Mouse (Mus musculus) spleen, adult 12 weeks (tissue): ENCODE data around the gene Cnpy1.

ENCODE experiments used
- DNase-seq: peaks from one replicate; pipeline ENCODE4 v3.0.0; 2022; ENCODE audit warnings: low spot score

Cnpy1 gene

DNA sequence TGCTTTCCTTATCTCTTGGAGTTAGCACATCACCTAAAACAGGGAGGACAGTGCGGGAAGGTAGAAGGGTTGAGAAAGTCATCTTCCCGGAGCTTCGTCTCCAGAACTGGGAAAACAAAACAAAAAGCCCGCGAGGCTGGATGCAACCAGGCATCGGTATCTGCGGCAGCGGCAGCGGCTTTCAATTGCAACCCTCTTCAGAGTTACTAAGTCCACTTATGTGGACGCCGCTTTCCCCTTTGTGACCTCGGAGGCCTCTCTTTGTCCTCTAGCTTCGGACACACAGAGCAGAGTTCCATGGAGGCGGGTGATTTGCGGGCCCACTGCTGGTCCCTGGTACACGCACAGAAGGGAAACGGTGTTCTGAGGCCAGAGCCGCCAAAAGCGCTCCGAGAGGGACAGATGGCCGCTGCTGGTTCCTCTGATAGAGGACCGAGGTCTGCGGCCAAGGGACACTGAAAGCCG is 83.6 kb downstream of the Cnpy1 start:
- no peak for DNase-seq

DNA sequence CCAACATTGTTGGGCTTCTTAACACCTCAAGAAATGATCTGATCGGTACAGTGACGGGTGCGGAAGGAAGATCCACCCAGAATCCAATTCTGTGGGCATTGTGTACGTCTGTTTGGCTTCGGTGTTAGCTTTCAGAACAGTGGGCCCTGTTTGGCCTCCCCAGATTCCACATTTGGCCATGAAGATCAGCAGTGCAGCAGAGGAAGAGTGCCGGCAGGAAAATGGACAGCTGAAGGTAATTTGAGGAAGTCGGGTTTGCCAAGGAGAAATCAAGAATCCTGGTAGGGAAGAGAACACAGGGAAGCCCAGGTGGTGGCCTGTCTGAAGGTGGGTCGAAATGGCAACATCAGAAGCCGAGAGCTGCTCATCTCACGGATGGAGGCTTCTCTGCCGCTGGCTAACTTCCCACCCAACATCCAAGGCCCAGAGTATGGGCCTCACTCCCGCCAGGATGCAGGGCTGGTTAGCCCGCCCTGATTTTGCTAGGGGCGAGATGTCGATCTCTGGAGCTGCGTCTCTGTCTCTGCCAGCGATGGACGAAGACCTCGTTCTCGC is 84.1 kb downstream of the Cnpy1 start:
- no peak for DNase-seq

DNA sequence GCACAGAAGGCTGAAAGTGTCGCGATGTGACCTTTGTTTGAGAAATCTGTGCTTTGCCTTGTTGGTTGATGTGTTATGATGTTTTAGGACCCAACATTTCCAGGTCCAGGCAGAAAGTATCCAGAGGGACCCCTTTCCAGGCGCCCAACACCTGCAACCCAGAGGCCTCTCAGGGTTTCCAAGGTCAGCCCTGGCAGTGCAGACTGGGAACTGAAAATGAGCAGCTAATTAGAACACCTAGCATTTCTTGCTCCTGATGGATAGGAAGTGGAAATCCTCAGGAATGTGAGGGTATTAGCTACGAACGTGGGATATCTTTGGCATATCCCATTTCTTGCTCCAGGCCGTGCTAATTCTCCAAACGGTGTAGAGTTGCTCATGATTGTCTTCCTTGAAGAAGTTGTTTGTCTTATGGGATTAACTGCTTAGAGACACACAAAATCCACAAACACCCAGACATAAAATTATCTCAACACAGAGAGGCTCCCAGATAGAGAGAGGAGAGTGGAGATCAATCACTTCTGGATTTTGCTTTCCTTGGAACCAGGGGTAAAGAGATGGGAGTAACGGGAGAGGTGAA is 85.6 kb downstream of the Cnpy1 start:
- DNase-seq, result no peak

DNA sequence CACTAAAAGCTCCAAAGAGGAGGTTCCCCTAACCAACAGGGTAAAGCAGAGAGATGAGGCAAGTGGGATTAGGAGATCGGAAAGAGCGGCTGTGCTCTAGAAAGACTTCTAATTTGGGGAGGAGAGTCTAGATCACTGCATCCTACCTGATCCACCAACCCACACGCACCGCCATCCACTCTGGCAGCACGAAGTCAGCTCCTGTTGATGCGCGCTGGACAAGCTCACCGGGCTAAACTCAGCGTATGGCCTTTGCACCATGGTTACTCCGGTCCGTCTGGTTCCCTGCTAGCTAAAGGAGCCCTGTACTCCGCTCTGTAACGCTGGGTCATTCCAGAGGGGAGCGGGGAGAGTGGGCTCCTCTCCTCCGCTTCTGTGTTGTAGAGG is 86.5 kb downstream of the Cnpy1 start:
- no peak for DNase-seq

DNA sequence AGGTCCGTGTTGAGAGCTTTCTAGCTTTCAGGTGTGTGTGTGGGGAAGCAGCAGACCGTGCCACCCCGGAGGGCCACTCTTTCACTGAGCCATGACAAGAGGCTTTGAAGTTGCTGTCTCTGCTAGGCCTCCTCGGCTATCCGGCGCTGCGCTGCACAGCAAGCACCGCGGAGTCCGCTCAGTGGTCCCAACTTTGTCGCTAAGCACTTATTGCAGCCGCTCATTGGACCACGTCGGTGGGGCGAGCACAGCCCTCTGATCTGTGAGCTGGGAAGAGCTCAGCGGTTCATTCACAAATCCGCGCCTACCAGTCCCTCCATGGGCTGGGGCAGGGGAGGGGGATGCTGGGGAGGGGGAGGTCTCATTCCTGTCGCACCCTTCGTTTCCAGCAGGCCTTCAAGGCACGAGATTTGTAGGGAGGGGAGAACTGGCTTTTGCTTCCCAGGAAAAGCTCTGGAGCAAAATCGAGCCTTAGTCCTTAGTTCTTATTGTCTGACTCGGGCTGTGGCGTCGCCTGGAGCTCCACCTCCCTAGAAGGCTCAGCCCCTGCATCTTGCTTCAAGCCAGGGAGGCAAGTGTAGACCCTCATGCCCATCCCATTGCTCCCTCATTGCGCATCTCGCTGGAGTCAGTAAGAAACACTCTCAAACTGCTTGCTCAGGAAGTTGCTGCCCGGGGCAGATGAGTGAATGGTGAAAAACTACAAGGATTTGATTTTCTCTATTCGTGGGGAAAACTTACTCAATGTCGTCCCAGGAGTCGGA is 87.1 kb downstream of the Cnpy1 start:
- DNase-seq, result no peak

DNA sequence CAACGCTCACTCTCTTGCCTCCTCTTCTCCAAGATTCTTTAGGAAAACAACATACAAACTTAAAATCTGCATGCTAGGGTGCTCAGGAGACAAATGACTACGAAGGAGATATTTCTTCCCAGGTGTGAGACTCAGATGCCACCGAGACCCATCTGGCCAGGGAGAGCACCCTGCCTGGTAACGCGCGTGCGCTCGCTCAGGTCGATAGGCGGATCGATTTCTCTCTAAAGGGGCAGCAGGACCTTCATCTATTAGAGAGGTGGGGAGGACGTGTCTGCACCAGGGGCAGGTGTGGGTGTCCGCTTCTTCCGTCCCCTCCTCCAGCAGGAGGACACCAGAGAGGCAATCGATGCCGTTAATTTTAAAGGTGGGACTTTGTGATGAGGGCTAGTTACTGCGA is 87.8 kb downstream of the Cnpy1 start:
- DNase-seq, result no peak

DNA sequence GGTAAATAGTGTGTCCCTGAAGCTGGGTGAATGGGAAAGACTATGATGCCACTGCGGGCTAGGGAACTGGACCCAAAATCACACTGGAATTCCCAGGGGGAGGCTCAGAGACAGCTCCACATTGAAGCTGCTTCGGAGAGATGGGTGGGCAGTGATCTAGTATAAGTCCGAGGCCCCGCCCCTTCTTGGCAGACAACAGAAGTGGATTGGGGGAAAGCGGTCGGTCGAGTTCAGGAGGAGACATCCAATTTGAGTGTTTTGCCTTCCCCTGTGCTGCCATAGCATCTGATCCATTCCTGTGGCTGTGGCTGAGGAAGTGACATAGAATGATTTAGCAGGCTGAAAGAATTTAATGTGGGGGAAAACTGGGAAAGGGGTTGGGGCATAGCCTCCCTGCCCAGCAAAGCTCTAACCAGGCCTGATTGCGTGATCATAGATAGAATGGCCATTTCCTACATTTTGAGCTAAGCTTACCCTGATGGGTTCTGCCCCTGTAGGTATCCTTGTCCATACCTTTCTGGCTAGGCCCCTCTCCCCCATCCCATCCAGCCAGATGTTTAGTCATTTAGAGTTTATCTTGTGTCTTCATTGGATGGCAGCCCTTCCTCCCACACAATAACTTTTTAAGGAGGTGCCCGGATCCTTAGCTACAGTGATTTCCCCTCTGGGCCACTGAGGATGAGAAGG is 88.4 kb downstream of the Cnpy1 start:
- DNase-seq, result no peak
